Mouse (Mus musculus) liver, postnatal 0 days (tissue): ENCODE measurements around the gene Adamts9. TPM values are rescaled to one million over a fixed set of nuclear protein-coding genes. Genes with fewer than 3 reads are reported as not detected.

ENCODE experiments used
- ATAC-seq: fragments of 200-750 bp; cut with Nextera tagmentation; 2 replicates; pipeline ENCODE4 v1.8.0; 2017; ENCODE audit warnings: mild to moderate bottlenecking, moderate library complexity
- DNase-seq: peaks from one replicate; pipeline ENCODE4 v3.0.0-alpha.2; 2016
- H3K27ac ChIP-seq: fragments of 300-500 bp; sonication (generic); 2 replicates; pipeline ENCODE4 v1.5.1; 2014; ENCODE audit warnings: antibody characterized with exemption, moderate library complexity, mild to moderate bottlenecking, low read depth
- H3K27me3 ChIP-seq: fragments of 300-500 bp; sonication (generic); 2 replicates; pipeline ENCODE4 v1.6.1; 2014; ENCODE audit warnings: low read length, control low read depth, mixed read lengths; ENCODE audit not compliant: insufficient read depth
- H3K36me3 ChIP-seq: fragments of 300-500 bp; sonication (generic); replicated peaks from 2 replicates; pipeline ENCODE4 v1.6.1; 2014; ENCODE audit warnings: mild to moderate bottlenecking, control low read depth, low read length, moderate library complexity, mixed read lengths; ENCODE audit not compliant: insufficient read depth
- H3K4me1 ChIP-seq: fragments of 300-500 bp; sonication (generic); 2 replicates; pipeline ENCODE4 v1.6.1; 2014; ENCODE audit warnings: antibody characterized with exemption, mild to moderate bottlenecking, control low read depth; ENCODE audit not compliant: insufficient read depth
- H3K4me2 ChIP-seq: fragments of 300-500 bp; sonication (generic); 2 replicates; pipeline ENCODE4 v1.6.1; 2014; ENCODE audit warnings: low read depth, mild to moderate bottlenecking, low read length, moderate library complexity, mixed read lengths
- H3K4me3 ChIP-seq: fragments of 300-500 bp; sonication (generic); 2 replicates; pipeline ENCODE4 v1.5.1; 2014; ENCODE audit warnings: low read depth, low read length
- H3K9ac ChIP-seq: fragments of 300-500 bp; sonication (generic); replicated peaks from 2 replicates; pipeline ENCODE4 v1.6.1; 2014; ENCODE audit warnings: mild to moderate bottlenecking, moderate library complexity
- H3K9me3 ChIP-seq: fragments of 300-500 bp; sonication (generic); 2 replicates; pipeline ENCODE4 v1.6.1; 2016; ENCODE audit warnings: mild to moderate bottlenecking, control low read depth, low read length, mixed read lengths
- CTCF ChIP-seq: sonication (generic); IDR thresholded peaks from 2 replicates; pipeline ENCODE4 v1.5.1; 2016; ENCODE audit warnings: antibody characterized with exemption, low read depth
- EP300 ChIP-seq: IDR thresholded peaks from 2 replicates; pipeline ENCODE4 v1.6.1; 2016; ENCODE audit warnings: antibody characterized with exemption, low read depth, mild to moderate bottlenecking
- WGBS: fragments of 180-500 bp; shearing (Covaris S2); extraction: QIAGEN DNeasy Blood & Tissue Kit; methylation state at CpG from one replicate; pipeline ENCODE4 v1.1.7; 2014; ENCODE audit not compliant: insufficient replicate concordance; 5-methylcytosine and 5-hydroxymethylcytosine counted together
- polyA plus RNA-seq: library from polyadenylated mRNA; unstranded; fragments of >200 nt; fragmentation: Nextera tagmentation; extraction: Ambion mirVana; gene quantifications from 2 replicates; pipeline ENCODE4 v1.2.1, GENCODE M21; 2015

Adamts9 gene
- polyA plus RNA-seq, 1 experiment from 2014 or later: 0.96 TPM

GRCm38 (mm10) chr6:92874854-92875253, 68.4 kb downstream of the Adamts9 start:
- no peaks in the 10 kb centered on the region for H3K27me3 ChIP-seq

GRCm38 (mm10) chr6:92872766-92873165, 70.5 kb downstream of the Adamts9 start:
- TF ChIP-seq EP300 (no peak), CTCF (no peak)
- WGBS: 82% methylated on average over 10 of the region's 10 CpGs
- no peak for DNase-seq

More at GRCm38 (mm10) chr6:92874854-92875253, 68.4 kb downstream of the Adamts9 start:
- TF ChIP-seq CTCF: no peak
- TF ChIP-seq EP300: peak; percentile 69
- no peaks in the 10 kb centered on the region for H3K9me3 ChIP-seq
- no peaks in the 10 kb centered on the region for H3K36me3 ChIP-seq
- ATAC-seq (no peak), DNase-seq (no peak)
- WGBS: 20% methylated on average over 5 of the region's 5 CpGs
- no peak overlapping the region for H3K4me3 ChIP-seq
- no peak overlapping the region for H3K9ac ChIP-seq
- H3K4me2 ChIP-seq: no peak overlapping the region
- 0 out of 2 replicates have a peak, but pooled peaks cover under 1% of the 10 kb centered on the region for H3K4me1 ChIP-seq
- H3K27ac ChIP-seq: no peak overlapping the region

GRCm38 (mm10) chr6:92871813-92872212, 71.5 kb downstream of the Adamts9 start:
- Histone ChIP-seq H3K27me3 (no peaks in the 10 kb centered on the region), H3K4me3 (no peak overlapping the region), H3K4me1 (peaks cover 6% of the 10 kb centered on the region; the same call in 1 of the 2 replicates), H3K9me3 (no peaks in the 10 kb centered on the region), H3K9ac (no peak overlapping the region), H3K27ac (no peak overlapping the region), H3K4me2 (no peak overlapping the region), H3K36me3 (no peaks in the 10 kb centered on the region)
- 70% methylated on average over 4 of the region's 4 CpGs for WGBS
- ATAC-seq: no peak
- TF ChIP-seq CTCF: no peak
- no peak for TF ChIP-seq EP300
- no peak for DNase-seq

More at GRCm38 (mm10) chr6:92872766-92873165, 70.5 kb downstream of the Adamts9 start:
- Histone ChIP-seq H3K36me3 (no peaks in the 10 kb centered on the region), H3K4me3 (no peak overlapping the region), H3K9me3 (no peaks in the 10 kb centered on the region), H3K4me1 (peaks cover 6% of the 10 kb centered on the region; the same call in 1 of the 2 replicates), H3K9ac (no peak overlapping the region), H3K27ac (no peak overlapping the region), H3K4me2 (no peak overlapping the region), H3K27me3 (no peaks in the 10 kb centered on the region)
- no peak for ATAC-seq

- ATAC-seq (no peak), DNase-seq (no peak)
- no peak overlapping the region for H3K9ac ChIP-seq
- H3K9me3 ChIP-seq: no peaks in the 10 kb centered on the region
- H3K4me1 ChIP-seq: peaks cover 6% of the 10 kb centered on the region; the same call in 1 of the 2 replicates
- no peak overlapping the region; the same call in 1 of the 2 replicates for H3K4me2 ChIP-seq
- no peaks in the 10 kb centered on the region for H3K27me3 ChIP-seq
- no peaks in the 10 kb centered on the region for H3K36me3 ChIP-seq
- 58% methylated on average over 16 of the region's 16 CpGs for WGBS
- H3K27ac ChIP-seq: 0 out of 2 replicates have a peak overlapping the region, but pooled peaks have one; percentile 16
- no peak for TF ChIP-seq CTCF
- TF ChIP-seq EP300: no peak
- no peak overlapping the region for H3K4me3 ChIP-seq
Observed at GRCm38 (mm10) chr6:92869582-92870219, 73.6 kb downstream of the Adamts9 start.

- Histone ChIP-seq H3K36me3 (no peaks in the 10 kb centered on the region), H3K4me2 (no peak within 1 kb of the TSS; the same call in 1 of the 2 replicates), H3K4me3 (no peak within 1 kb of the TSS), H3K27me3 (no peaks in the 10 kb centered on the region), H3K9ac (no peak within 1 kb of the TSS), H3K27ac (0 out of 2 replicates have a peak within 1 kb of the TSS, but pooled peaks have one; percentile 16), H3K4me1 (peaks cover 6% of the 10 kb centered on the region; the same call in 1 of the 2 replicates), H3K9me3 (no peaks in the 10 kb centered on the region)
- WGBS: 55% methylated on average over 4 of the region's 4 CpGs
- ATAC-seq: no peak
- no peak for DNase-seq
- TF ChIP-seq CTCF: no peak
- no peak for TF ChIP-seq EP300
Observed at GRCm38 (mm10) chr6:92869089-92869581, 74.2 kb downstream of the Adamts9 start, which contains the start of gene Gm15737. TSS of gene Gm15737 (plus strand) at chr6:92869357.

GRCm38 (mm10) chr6:92862599-92862998, 80.7 kb downstream of the Adamts9 start:
- no peaks in the 10 kb centered on the region for H3K4me1 ChIP-seq
- WGBS: 74% methylated on average over 9 of the region's 9 CpGs
- no peak overlapping the region for H3K9ac ChIP-seq
- TF ChIP-seq CTCF: no peak
- no peak for TF ChIP-seq EP300
- no peaks in the 10 kb centered on the region for H3K9me3 ChIP-seq
- no peaks in the 10 kb centered on the region for H3K27me3 ChIP-seq
- no peak overlapping the region for H3K4me3 ChIP-seq
- DNase-seq (no peak), ATAC-seq (no peak)
- H3K4me2 ChIP-seq: no peak overlapping the region
- H3K36me3 ChIP-seq: no peaks in the 10 kb centered on the region
- H3K27ac ChIP-seq: no peak overlapping the region
